Mouse (Mus musculus) kidney, adult 2 months (tissue): ENCODE measurements around the gene Hdgfl3.

ENCODE experiments used
- CTCF ChIP-seq: fragments of 200-500 bp; conservative IDR thresholded peaks from 2 replicates; pipeline ENCODE4 v1.5.1; 2011; ENCODE audit warnings: low read depth, mild to moderate bottlenecking, control low read depth, low read length, moderate library complexity, mixed read lengths; ENCODE audit not compliant: insufficient read depth, insufficient read length
- POLR2A ChIP-seq: fragments of 200-500 bp; IDR thresholded peaks from one replicate; pipeline ENCODE4 v1.6.1; 2011; ENCODE audit warnings: low read depth, low read length, control low read depth

DNA sequence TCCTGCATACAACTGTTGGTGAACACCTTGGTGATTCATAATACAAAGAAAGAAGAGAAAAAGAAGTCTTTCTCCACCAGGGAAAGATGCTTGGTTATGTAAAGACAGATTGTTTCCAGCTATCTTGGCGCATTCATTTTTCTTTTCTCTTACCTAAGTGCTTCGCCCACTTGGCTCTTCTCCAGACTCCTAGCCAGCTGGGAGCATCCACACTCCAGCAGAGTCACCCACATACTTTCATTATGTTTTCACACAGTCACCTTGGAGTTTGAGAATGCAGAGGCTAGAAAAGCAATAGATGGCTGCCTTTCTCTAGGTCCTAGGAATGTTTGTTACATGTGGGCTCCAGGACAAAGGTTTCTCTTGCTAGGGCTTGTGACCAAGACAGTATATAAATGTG, 16.2 kb upstream of the Hdgfl3 start:
- TF ChIP-seq CTCF (no peak), POLR2A (no peak)
